Mouse (Mus musculus) kidney, adult 10 weeks (tissue): ENCODE data around the gene Dbi. TPM values are rescaled to one million over a fixed set of nuclear protein-coding genes. Genes with fewer than 3 reads are reported as not detected.

ENCODE experiments used
- polyA plus RNA-seq: library from polyadenylated mRNA; stranded (reverse); fragments of 350-450 nt; fragmentation: Illumina TruSeq; extraction: RNeasy Lipid Tissue Mini Kit (QIAGEN cat#74804); gene quantifications from one replicate; pipeline ENCODE4 v1.2.3, GENCODE M21; 2014; ENCODE audit warnings: low read depth, low replicate concordance

Gene Dbi
- 1,139 TPM for polyA plus RNA-seq

DNA sequence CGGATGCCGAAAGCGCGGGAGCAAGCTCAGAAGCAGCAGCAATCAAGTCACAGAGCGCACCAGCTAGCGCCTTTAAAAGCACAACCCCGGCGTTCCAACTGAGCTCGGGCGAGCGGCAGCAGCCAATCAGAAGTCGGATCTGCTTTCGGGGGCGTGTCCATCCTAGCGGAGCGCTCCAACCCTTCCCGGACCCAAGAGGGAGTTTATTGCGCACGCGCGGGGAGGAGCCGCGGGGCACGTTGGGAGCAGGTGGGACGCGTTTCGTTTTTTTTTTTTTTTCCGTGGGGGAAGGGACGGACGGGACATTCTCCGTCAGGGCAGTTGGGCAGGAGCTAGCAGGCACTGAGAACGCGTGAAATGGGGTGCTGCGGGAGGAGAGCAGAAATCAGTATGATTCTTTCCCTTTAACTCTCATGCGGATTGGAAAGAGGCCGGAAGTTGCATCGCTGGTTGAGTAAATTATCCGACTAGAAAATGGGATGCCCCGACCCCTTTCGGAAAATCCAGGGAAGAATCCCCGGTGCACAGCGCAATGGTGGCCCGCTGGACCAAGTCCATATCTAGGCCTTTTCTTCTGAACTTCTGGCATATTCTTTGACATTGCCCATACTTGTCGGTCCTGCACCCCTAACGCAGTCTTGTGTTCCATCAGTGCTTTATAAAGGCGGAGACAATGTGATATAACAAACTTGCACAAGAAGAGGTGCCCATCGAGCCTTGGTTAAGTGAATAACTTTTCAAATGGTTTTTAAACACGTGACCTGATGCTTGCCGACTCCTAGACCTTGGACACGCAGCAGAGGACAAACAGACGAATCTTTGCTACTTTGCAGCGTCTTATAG is at the start of gene Dbi, which contains the start of gene 3110009E18Rik:
TSS of gene Dbi (minus strand) at position 110 of the 843 bp plus-strand sequence.
TSS of gene 3110009E18Rik (plus strand) at position 219 of the 843 bp plus-strand sequence.

DNA sequence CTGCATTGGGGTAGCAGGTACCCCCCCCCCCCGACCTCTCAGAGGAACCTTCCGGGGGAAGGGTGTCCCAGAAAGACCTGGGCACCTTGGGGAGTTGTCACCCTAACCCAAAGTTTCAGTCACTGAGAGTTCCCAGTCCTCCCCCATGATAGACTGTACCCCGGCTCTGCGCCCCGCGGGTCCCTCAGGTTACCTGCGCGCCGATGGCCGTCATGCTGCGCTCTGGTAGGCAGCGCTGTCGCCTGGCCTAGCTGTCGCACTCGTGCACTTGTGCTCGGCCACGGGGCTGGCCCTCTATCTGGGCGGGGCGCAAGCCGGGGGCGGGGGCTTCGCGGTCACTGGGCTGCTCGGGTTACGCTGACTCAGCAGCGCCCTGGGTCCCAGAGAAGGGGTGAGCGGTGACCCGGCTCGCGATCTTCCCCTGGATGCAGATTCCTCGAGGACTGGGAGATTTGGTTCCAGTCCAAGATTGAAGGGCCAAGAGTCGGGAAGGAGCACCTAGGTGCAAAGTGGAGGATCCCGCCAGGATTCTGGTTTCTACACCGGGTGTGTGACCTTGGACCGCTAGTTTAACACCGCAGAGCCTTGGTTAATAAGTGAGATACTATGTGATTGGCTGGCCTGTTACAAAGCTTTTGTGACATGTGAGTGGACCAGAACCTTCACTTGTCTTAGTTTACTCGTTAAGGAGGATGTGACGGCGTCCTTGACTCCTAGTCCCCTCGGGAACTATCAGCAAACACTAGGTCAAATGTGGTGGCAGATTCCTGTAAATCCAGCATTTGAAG is 47.2 kb downstream of the Dbi start, which contains the start of gene Tmem37:
TSS of gene Tmem37 (minus strand) at position 556 of the 788 bp plus-strand sequence.

Other genes with a start within 250 kb of the Dbi start
- 7.3 TPM for gene Tmem177, start 207.9 kb downstream of the Dbi start, polyA plus RNA-seq
- not detected for gene Cfap221, start 123.8 kb downstream of the Dbi start, polyA plus RNA-seq
- not detected for gene Sctr, start 114.2 kb downstream of the Dbi start, polyA plus RNA-seq
- gene Tmem37, start 47.0 kb downstream of the Dbi start, polyA plus RNA-seq, result 4.4 TPM
- gene 3110009E18Rik, start 109 bp upstream of the Dbi start, polyA plus RNA-seq, result 10.7 TPM
- gene Steap3, start 151.6 kb upstream of the Dbi start, polyA plus RNA-seq, result 7.8 TPM
- not detected for gene C1ql2, start 219.5 kb upstream of the Dbi start, polyA plus RNA-seq